Mouse (Mus musculus) ES-Bruce4 (cell line): Measurements from ENCODE around the gene Kifap3.

Experiments
- CTCF ChIP-seq: IDR thresholded peaks from one replicate; pipeline ENCODE4 v1.8.1; 2011; ENCODE audit warnings: low read depth, low read length
- POLR2A ChIP-seq: IDR thresholded peaks from one replicate; pipeline ENCODE4 v1.8.1; 2011; ENCODE audit warnings: low read length; ENCODE audit not compliant: insufficient read depth

- no peak for TF ChIP-seq CTCF
- no peak for TF ChIP-seq POLR2A
Observed at GRCm38 (mm10) chr1:163929636-163930457, 150.5 kb downstream of the Kifap3 start.
